Mouse (Mus musculus): ENCODE measurements around the gene Snx19.

- TF ChIP-seq CTCF (IDR thresholded peaks at IDR 0.05 in 2 of 3, conservative IDR thresholded peaks at IDR 0.05 in 1 of 3; ENCODE audit: control insufficient read depth in 1 of 3, insufficient read depth in 1 of 3, low read depth in 2 of 3, low read length in 3 of 3, poor library complexity in 1 of 3, severe bottlenecking in 1 of 3) (peak; percentile 96 to 100 (median 100); a peak in 5 of 6 replicates), MAX (IDR thresholded peaks at IDR 0.05; ENCODE audit: low read length) (no peak), POLR2AphosphoS5 (IDR thresholded peaks at IDR 0.05; ENCODE audit: borderline replicate concordance, low read depth, low read length) (no peak)
Measured at GRCm38 (mm10) chr9:30480464-30480863, 53.6 kb downstream of the Snx19 start.

All from MEL (cell line).